Mouse (Mus musculus) erythroblast, embryonic 14.5 days (primary cell): ENCODE data around the gene Serpina3a. TPM values are rescaled to one million over a fixed set of nuclear protein-coding genes. Genes with fewer than 3 reads are reported as not detected.

Experiments
- H3K27me3 ChIP-seq: 2 replicates; pipeline ENCODE4 v1.6.1; 2012; ENCODE audit warnings: inconsistent platforms; ENCODE audit not compliant: control insufficient read depth
- H3K36me3 ChIP-seq: 2 replicates; pipeline ENCODE4 v1.6.1; 2012; ENCODE audit warnings: mild to moderate bottlenecking, inconsistent platforms; ENCODE audit not compliant: control insufficient read depth
- H3K4me1 ChIP-seq: 2 replicates; pipeline ENCODE4 v1.6.1; 2012; ENCODE audit warnings: inconsistent platforms; ENCODE audit not compliant: control insufficient read depth
- H3K4me3 ChIP-seq: replicated peaks from 2 replicates; pipeline ENCODE3; 2012; ENCODE audit warnings: moderate library complexity, mild to moderate bottlenecking, inconsistent platforms
- H3K9me3 ChIP-seq: 2 replicates; pipeline ENCODE4 v1.6.1; 2012; ENCODE audit warnings: low read length, inconsistent platforms, mixed read lengths; ENCODE audit not compliant: control insufficient read depth
- GATA1 ChIP-seq: IDR thresholded peaks from 2 replicates; pipeline ENCODE4 v1.6.1; 2012; ENCODE audit warnings: low read length, inconsistent platforms, mixed read lengths
- TAL1 ChIP-seq: IDR thresholded peaks from 3 replicates; pipeline ENCODE4 v1.6.1; 2012; ENCODE audit warnings: low read length, inconsistent platforms, mixed read lengths
- polyA plus RNA-seq: library from polyadenylated mRNA; stranded (reverse); fragments of >175 nt; gene quantifications from 2 replicates; pipeline ENCODE4 v1.2.3, GENCODE M21; 2012

Gene Serpina3a
- polyA plus RNA-seq, 1 experiment: not detected

DNA sequence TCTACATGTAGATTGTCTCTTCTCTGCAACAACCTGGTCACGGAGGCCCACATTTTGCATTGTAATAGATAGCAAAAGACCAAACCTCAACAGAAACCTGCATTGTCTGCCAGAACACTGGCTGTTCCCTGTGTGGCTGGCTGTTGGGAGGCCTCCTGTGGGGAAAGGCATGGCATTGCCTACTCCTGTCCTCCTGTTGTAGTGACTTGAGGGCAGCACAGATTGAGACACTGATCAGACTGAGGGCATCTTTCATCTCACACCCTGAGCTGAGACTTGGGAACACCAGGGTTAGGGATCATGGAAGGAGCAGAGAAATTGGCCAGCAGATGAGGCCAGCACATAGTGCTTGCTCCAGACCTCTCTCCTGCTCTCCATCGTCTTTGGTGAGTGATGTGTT lies 25.7 kb downstream of the Serpina3a start:
- Histone ChIP-seq H3K9me3 (no peaks in the 10 kb centered on the region), H3K4me1 (no peaks in the 10 kb centered on the region), H3K4me3 (no peak overlapping the region), H3K27me3 (no peaks in the 10 kb centered on the region), H3K36me3 (no peaks in the 10 kb centered on the region)
- TF ChIP-seq GATA1 (no peak), TAL1 (no peak)

- TF ChIP-seq TAL1: no peak
- TF ChIP-seq GATA1: no peak
- H3K4me1 ChIP-seq: no peaks in the 10 kb centered on the region
- no peaks in the 10 kb centered on the region for H3K9me3 ChIP-seq
- H3K36me3 ChIP-seq: no peaks in the 10 kb centered on the region
- no peaks in the 10 kb centered on the region for H3K27me3 ChIP-seq
- no peak overlapping the region for H3K4me3 ChIP-seq
Measured at GRCm38 (mm10) chr12:104140543-104141103, 28.1 kb downstream of the Serpina3a start.

DNA sequence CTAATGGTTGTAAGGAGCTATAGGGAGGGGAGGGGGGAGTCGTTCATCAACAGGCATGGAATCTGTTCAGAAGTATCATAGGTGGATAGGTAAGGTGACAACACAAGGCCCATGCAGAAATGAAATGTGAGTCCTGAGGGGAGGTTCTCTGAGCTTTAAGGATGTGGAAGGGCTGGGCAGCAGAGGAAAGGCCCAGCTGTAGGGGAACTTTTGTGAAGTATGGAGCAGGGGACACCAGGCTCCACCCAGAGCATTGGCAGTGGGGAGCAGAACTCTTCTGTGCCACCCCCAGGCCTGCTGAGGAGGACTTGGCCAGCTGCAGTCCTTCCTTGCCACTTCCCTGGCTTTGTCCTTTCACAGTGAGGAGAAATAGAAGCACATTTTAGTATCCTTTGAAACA lies 29.0 kb downstream of the Serpina3a start:
- no peaks in the 10 kb centered on the region for H3K4me1 ChIP-seq
- H3K4me3 ChIP-seq: no peak overlapping the region
- no peaks in the 10 kb centered on the region for H3K9me3 ChIP-seq
- H3K27me3 ChIP-seq: no peaks in the 10 kb centered on the region
- TF ChIP-seq GATA1 (no peak), TAL1 (no peak)
- no peaks in the 10 kb centered on the region for H3K36me3 ChIP-seq

- Histone ChIP-seq H3K36me3 (no peaks in the 10 kb centered on the region), H3K27me3 (no peaks in the 10 kb centered on the region), H3K9me3 (no peaks in the 10 kb centered on the region), H3K4me3 (no peak overlapping the region), H3K4me1 (no peaks in the 10 kb centered on the region)
- TF ChIP-seq TAL1 (no peak), GATA1 (no peak)
Measured at GRCm38 (mm10) chr12:104142427-104142826, 29.9 kb downstream of the Serpina3a start.

DNA sequence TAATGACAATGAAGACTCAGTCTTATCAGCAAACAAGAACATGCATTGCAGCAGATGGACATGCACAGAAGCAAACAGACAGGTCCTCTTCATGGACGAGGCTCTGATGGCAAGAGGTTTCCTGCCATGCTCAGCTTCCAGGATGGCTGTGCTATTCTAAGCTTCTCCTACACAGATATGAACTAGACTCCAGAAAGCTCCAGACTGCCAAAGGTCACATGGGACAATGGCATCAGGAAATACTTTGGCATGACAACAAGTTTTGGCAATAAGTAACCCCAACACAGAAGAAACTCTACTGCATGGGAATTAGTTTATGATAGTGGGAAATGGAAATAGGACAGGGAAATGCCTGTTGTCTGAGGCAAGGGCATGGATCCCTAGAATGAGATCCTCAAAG lies 30.8 kb downstream of the Serpina3a start:
- no peak for TF ChIP-seq GATA1
- no peak for TF ChIP-seq TAL1
- no peaks in the 10 kb centered on the region for H3K9me3 ChIP-seq
- H3K4me3 ChIP-seq: no peak overlapping the region
- H3K36me3 ChIP-seq: no peaks in the 10 kb centered on the region
- H3K4me1 ChIP-seq: no peaks in the 10 kb centered on the region
- H3K27me3 ChIP-seq: no peaks in the 10 kb centered on the region

DNA sequence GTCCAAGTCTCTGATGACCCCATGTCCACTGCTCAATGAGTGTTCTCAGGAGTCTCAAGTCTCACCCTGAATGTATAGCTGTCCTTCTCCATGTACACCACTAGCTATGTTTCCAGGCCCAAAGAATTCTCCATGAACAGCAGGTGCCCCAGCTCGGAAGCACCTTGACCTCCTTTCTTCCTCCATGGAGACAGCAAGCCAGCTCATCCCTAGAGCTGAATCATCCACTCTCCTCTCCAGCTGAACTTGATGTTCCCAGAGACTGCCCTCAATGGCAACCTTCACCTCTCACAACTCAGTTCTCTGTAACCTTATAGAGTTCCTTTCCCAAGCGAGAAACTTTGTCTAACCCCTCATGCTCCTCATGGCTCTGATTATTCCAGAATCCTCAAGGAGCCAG lies 33.0 kb downstream of the Serpina3a start:
- TF ChIP-seq GATA1 (no peak), TAL1 (no peak)
- Histone ChIP-seq H3K4me3 (no peak overlapping the region), H3K4me1 (no peaks in the 10 kb centered on the region), H3K27me3 (no peaks in the 10 kb centered on the region), H3K36me3 (no peaks in the 10 kb centered on the region), H3K9me3 (no peaks in the 10 kb centered on the region)

DNA sequence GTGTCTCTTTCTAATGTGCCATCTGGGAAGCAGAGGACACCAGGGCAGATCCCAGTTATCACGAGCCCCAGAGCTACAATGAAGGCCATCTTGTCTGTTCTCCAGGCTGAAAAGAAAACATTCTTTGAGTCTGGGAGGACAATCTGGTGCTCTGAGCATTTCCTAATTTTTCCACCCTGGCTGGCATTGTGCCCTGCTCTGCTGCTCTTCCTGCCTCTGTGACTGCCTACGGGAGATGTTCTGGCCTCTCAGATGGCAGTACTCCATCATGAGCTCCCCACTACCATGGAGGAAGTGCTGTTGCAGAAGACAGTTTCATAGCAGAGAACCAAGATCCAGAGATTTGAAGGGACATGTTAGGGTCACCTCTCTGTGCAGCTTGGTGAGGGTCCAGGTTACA lies 39.5 kb downstream of the Serpina3a start:
- H3K4me3 ChIP-seq: no peak overlapping the region
- H3K9me3 ChIP-seq: no peaks in the 10 kb centered on the region
- no peak for TF ChIP-seq GATA1
- no peak for TF ChIP-seq TAL1
- H3K4me1 ChIP-seq: no peaks in the 10 kb centered on the region
- H3K36me3 ChIP-seq: no peaks in the 10 kb centered on the region
- H3K27me3 ChIP-seq: no peaks in the 10 kb centered on the region

DNA sequence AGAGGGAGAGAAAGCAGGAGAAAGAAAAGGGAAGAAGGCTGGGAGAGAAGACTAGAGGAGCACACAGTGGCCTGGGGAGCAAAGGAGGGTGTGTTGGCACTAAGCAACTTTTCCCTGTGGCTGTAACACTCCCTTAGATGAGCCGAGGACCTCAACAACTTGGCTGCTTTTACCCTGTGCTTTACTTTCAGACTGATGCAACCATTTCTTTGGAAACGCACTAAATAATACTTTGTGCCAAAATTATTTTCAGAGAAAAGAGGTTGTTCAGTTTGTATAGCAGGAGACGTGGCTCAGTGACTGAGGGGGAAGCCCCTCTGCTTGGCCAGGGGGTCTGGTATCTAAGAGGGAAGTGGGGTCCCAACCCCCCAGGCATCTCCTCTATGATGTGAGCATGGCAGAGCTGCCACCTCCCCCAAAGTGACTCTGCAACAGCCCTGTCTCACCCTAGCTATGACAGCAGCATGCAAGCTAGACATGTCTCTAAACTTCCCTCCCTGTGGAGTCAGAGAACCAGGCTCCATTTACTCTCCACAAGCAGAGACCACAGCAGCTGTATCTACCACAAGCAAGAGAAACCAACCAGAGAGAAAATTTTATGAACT lies 40.6 kb downstream of the Serpina3a start:
- H3K4me3 ChIP-seq: no peak overlapping the region
- H3K27me3 ChIP-seq: no peaks in the 10 kb centered on the region
- H3K36me3 ChIP-seq: no peaks in the 10 kb centered on the region
- TF ChIP-seq GATA1: no peak
- TF ChIP-seq TAL1: no peak
- no peaks in the 10 kb centered on the region for H3K4me1 ChIP-seq
- no peaks in the 10 kb centered on the region for H3K9me3 ChIP-seq

- Histone ChIP-seq H3K4me3 (no peak within 1 kb of the TSS), H3K4me1 (no peaks in the 10 kb centered on the region), H3K27me3 (no peaks in the 10 kb centered on the region), H3K36me3 (no peaks in the 10 kb centered on the region), H3K9me3 (no peaks in the 10 kb centered on the region)
- TF ChIP-seq TAL1 (no peak), GATA1 (no peak)
Measured at GRCm38 (mm10) chr12:104153656-104154055, 41.1 kb downstream of the Serpina3a start, which contains the start of gene Serpina3c. Gene Serpina3c (minus strand): TSS chr12:104153870.

Other genes with a start within 250 kb of the Serpina3a start
- 0.14 and 0.21 TPM in 2 replicates for gene Serpina1a, start 249.2 kb upstream of the Serpina3a start, polyA plus RNA-seq
- gene Serpina1c, start 207.8 kb upstream of the Serpina3a start, polyA plus RNA-seq: not detected in 2 replicates
- gene Serpina1e, start 153.7 kb upstream of the Serpina3a start, polyA plus RNA-seq: not detected in 2 replicates
- gene Serpina11, start 122.8 kb upstream of the Serpina3a start, polyA plus RNA-seq: not detected in 2 replicates
- gene Serpina9, start 99.0 kb upstream of the Serpina3a start, polyA plus RNA-seq: not detected in 2 replicates
- gene Serpina12, start 68.3 kb upstream of the Serpina3a start, polyA plus RNA-seq: 0.03 TPM in 1 of 2 replicates, not detected in the other
- gene Serpina5, start 11.6 kb upstream of the Serpina3a start, polyA plus RNA-seq: not detected in 2 replicates
- not detected in 2 replicates for gene Serpina3b, start 15.3 kb downstream of the Serpina3a start, polyA plus RNA-seq
- gene Serpina3c, start 41.1 kb downstream of the Serpina3a start, polyA plus RNA-seq: not detected in 2 replicates
- not detected in 2 replicates for gene Serpina3f, start 101.8 kb downstream of the Serpina3a start, polyA plus RNA-seq
- gene Serpina3g, start 123.5 kb downstream of the Serpina3a start, polyA plus RNA-seq: 0.04 TPM in 1 of 2 replicates, not detected in the other
- gene Serpina3i, start 150.4 kb downstream of the Serpina3a start, polyA plus RNA-seq: not detected in 2 replicates
- gene Serpina3j, start 201.8 kb downstream of the Serpina3a start, polyA plus RNA-seq: not detected in 2 replicates
- not detected in 2 replicates for gene Serpina3k, start 225.8 kb downstream of the Serpina3a start, polyA plus RNA-seq
- gene Serpina3m, start 225.8 kb downstream of the Serpina3a start, polyA plus RNA-seq: not detected in 2 replicates